Mouse (Mus musculus): ENCODE data around the gene Fbln1. TPM values are rescaled to one million over a fixed set of nuclear protein-coding genes. Genes with fewer than 3 reads are reported as not detected.
A peak's percentile ranks its signal among the peaks of the same experiment; 100 is the strongest.
"Not testable (repeated sequence)": the region's sequence is repeated elsewhere in the genome, so short reads cannot be mapped to it uniquely, and the experiment has no call there.

The Fbln1 gene
- polyA plus RNA-seq, 1 experiment from 2014 or later: 261 TPM

DNA sequence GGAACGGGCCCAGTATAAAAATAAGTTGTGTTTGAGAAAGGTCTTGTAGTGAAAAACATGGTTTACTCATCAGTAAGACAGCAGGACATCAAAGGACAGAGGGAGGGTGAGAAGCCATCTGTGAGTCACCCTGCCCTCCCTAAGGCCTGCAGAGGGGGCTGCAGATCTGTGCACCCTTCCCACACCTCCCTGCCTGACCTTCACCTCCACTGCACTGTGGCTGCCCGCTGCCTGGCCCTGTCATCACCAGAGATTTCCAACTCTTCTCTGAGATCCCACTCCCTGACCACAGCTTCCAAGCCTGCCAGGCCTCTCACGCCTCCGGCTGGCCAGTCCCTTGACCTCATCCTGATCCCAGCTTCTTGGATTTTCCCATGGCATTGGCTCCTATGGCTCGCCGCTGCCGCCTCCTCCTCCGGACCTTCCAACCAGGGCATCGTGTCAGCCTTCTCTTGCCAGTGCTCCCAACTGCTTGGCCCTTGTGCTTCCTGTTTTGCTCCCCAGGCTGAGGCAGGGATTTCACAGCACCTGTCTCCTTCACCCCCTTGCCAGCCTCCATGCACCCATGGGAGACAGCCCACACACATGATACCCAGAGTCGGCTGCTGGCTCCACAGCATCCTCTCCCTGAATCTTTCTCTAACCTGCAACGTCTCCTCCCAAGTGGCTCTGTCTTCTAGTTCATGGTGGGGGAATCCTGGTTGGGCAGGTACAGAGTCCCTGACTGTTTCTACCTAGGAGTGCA, 114.3 kb downstream of the Fbln1 start:
- no peak for DNase-seq (ENCODE audit: low spot score)
- WGBS: 77% methylated on average over 11 of the region's 11 CpGs
- Histone ChIP-seq H3K4me3 (no peak overlapping the region), H3K36me3 (no peaks in the 10 kb centered on the region), H3K4me1 (no peaks in the 10 kb centered on the region), H3K27ac (no peak overlapping the region), H3K27me3 (ENCODE audit: low read depth, poor library complexity, severe bottlenecking) (peaks cover 23% of the 10 kb centered on the region; the same call in 1 of the 2 replicates), H3K9me3 (replicated peaks) (no peaks in the 10 kb centered on the region)

DNA sequence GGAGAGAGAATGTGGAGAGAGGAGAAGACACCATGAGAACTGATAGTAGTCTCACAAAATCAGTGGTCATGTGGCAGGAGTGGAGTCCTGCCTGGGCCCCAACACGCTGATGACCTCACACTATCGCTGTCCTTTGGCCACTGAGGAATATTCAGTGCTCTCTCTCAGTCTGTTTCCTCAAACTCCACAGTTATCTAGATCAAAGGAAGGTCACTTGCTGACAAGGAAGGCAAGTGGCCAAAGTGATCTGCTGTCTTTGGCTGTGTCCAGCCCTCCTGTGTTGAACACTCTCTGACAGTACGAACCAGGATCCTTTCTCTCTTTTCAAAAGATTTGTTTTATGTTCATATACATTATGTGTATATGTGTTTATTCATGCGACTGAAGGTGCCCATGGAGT, 117.5 kb downstream of the Fbln1 start:
- H3K27me3 ChIP-seq (ENCODE audit: low read depth, poor library complexity, severe bottlenecking): 0 out of 2 replicates have a peak, but pooled peaks cover 2% of the 10 kb centered on the region
- no peaks in the 10 kb centered on the region for H3K36me3 ChIP-seq
- H3K9me3 ChIP-seq (replicated peaks): no peaks in the 10 kb centered on the region
- no peak overlapping the region for H3K4me3 ChIP-seq
- WGBS: 92% methylated on average over 4 of the region's 4 CpGs
- H3K4me1 ChIP-seq: no peaks in the 10 kb centered on the region
- no peak overlapping the region for H3K27ac ChIP-seq
- no peak for DNase-seq (ENCODE audit: low spot score)

DNA sequence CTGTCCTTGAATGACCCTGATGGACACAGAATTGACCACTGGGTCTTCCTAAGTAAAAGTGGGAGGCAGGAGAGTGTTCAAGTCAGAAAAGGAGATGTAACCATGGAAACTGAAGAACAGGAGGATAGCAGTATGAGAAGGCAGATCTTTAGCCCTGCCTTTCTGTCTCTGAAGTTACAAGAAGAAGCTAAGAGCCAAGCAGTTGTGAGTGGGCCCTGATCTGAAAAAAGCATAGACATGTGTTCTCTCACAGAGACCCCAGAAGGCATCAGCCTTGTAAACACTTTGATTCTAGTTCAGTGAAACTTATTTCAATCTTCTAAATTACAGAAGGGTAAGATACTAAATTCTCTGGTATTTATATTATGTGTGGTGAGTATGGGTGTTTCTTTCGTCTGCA, 118.7 kb downstream of the Fbln1 start:
- Histone ChIP-seq H3K27me3 (ENCODE audit: low read depth, poor library complexity, severe bottlenecking) (no peaks in the 10 kb centered on the region), H3K4me1 (no peaks in the 10 kb centered on the region), H3K27ac (no peak overlapping the region), H3K36me3 (no peaks in the 10 kb centered on the region), H3K9me3 (replicated peaks) (no peaks in the 10 kb centered on the region), H3K4me3 (no peak overlapping the region)
- WGBS: 91% methylated on average over 1 of the region's 1 CpGs
- DNase-seq (ENCODE audit: low spot score): no peak

DNA sequence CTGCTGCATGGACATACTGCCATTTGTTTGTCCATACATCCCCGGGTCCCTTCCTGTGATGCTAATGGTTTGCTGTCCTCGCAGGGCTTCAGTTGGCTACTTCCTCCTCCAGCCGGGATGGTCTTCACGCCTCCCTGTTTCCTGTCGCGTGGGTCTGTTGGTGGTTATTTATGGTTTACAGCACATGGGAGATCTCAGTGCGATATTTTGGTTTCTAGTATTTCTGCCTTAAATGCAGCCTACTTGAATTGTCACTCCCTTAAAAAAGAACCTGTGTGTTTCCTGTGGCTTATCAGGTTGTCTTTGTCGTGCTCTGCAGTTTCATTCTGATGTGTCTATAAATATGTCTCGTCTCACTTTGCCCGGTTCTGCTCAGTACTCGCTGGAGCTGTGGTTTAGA, 122.1 kb downstream of the Fbln1 start:
- 59% methylated on average over 11 of the region's 11 CpGs for WGBS
- DNase-seq (ENCODE audit: low spot score): no peak
- no peak overlapping the region for H3K27ac ChIP-seq

DNA sequence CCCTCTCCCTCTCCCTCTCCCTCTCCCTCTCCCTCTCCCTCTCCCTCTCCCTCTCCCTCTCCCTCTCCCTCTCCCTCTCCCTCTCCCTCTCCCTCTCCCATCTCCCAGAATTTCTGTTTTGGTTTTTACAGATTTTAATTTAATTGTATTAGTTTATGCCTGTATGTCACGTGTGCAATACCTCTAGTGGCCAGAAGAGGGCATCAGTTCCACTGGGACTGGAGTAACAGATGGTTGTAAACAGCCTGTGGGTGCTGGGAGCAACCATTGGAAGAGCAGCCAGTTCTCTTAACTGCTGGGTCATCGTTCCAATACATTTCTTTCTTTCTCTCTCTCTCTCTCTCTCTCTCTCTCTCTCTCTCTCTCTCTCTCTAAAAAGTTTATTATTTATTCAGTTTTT, 122.7 kb downstream of the Fbln1 start:
- not testable (repeated sequence) for H3K4me1 ChIP-seq; H3K27me3 ChIP-seq (ENCODE audit: low read depth, poor library complexity, severe bottlenecking); DNase-seq (ENCODE audit: low spot score); H3K36me3 ChIP-seq; H3K27ac ChIP-seq; H3K9me3 ChIP-seq (replicated peaks); H3K4me3 ChIP-seq
- WGBS: 83% methylated on average over 2 of the region's 2 CpGs

More for the DNA sequence above, 122.1 kb downstream of the Fbln1 start:
- no peaks in the 10 kb centered on the region for H3K4me1 ChIP-seq
- H3K4me3 ChIP-seq: no peak overlapping the region
- no peaks in the 10 kb centered on the region for H3K36me3 ChIP-seq
- H3K27me3 ChIP-seq (ENCODE audit: low read depth, poor library complexity, severe bottlenecking): no peaks in the 10 kb centered on the region
- H3K9me3 ChIP-seq (replicated peaks): no peaks in the 10 kb centered on the region

DNA sequence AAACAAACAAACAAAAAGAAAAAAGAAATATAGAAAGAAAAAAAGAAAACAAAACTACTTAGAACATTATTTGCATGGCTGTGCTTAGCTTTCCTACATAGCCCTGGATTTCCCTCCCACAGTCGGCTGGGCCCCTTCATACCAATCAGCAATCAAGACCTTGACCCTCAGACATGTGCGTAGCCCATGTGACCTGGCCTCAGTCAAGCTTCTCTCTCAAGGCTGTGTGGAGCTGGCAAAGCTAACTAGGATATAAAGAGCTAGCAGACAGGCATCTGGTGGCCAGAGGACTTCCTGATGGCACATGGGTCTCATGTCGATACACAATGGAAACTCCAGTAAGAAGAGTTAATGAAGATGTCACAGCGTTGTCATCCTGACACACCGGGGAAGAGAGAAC, 123.3 kb downstream of the Fbln1 start:
- 94% methylated on average over 5 of the region's 5 CpGs for WGBS
- no peak overlapping the region for H3K4me3 ChIP-seq
- no peak overlapping the region for H3K27ac ChIP-seq
- H3K9me3 ChIP-seq (replicated peaks): no peaks in the 10 kb centered on the region
- no peaks in the 10 kb centered on the region for H3K4me1 ChIP-seq
- no peaks in the 10 kb centered on the region for H3K27me3 ChIP-seq (ENCODE audit: low read depth, poor library complexity, severe bottlenecking)
- DNase-seq (ENCODE audit: low spot score): no peak
- H3K36me3 ChIP-seq: no peaks in the 10 kb centered on the region

DNA sequence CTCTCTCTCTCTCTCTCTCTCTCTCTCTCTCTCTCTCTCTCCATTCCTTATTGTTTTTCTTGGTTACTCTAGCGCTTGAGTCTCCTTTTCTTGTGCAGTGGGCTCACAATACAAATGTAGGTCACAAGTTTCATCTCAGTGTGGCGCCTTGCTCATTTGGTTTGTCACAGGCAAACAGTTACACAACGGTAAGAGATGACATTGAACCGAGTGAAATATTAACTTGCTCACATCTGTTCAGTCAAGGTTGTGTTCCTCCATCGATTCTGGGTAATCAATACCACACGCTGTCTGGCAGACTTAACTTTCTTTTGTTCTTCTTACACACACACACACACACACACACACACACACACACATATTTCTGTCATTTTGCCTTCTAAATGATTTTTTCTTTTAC, 124.3 kb downstream of the Fbln1 start:
- H3K27ac ChIP-seq: no peak overlapping the region
- H3K9me3 ChIP-seq (replicated peaks): no peaks in the 10 kb centered on the region
- H3K4me1 ChIP-seq: no peaks in the 10 kb centered on the region
- 80% methylated on average over 6 of the region's 6 CpGs for WGBS
- no peaks in the 10 kb centered on the region for H3K36me3 ChIP-seq
- H3K4me3 ChIP-seq: no peak overlapping the region
- no peaks in the 10 kb centered on the region for H3K27me3 ChIP-seq (ENCODE audit: low read depth, poor library complexity, severe bottlenecking)
- DNase-seq (ENCODE audit: low spot score): no peak

DNA sequence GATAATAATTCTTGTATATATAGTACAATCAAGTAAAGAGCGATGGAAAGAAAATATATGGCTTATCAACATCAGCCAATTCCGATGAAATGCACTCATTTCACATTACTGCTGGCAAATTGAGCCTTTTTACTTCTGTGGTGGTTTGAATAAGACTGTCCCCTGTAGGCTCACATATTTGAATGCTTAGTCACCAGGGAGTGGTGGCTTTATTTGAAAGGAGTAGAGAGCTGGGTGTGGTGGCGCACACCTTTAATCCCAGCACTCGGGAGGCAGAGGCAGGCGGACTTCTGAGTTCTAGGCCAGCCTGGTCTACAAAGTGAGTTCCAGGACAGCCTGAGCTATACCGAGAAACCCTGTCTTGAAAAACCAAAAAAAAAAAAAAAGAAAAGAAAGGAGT, 127.8 kb downstream of the Fbln1 start:
- H3K27ac ChIP-seq; DNase-seq (ENCODE audit: low spot score); H3K4me3 ChIP-seq; H3K36me3 ChIP-seq; H3K9me3 ChIP-seq (replicated peaks); H3K27me3 ChIP-seq (ENCODE audit: low read depth, poor library complexity, severe bottlenecking): not testable (repeated sequence)
- 94% methylated on average over 6 of the region's 6 CpGs for WGBS
- peaks cover 14% of the 10 kb centered on the region for H3K4me1 ChIP-seq

DNA sequence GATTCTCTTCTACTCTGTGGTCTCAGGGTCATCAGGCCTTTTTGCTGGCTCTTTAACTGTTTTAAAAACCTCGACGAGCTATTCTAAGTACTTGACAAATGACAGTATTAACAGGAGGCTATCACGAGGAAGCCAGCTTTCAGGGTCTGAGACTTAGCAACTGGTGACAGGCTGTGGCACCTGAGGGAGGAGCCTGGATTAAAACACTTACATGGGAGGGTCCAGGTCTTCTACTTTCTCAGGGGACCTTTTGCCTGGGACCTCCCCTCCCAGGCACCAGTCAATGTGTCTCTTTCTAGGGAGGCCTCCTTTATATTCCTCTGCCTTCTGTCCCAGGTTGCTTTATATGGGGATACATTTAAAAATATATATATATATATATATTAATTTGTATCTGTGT, 128.5 kb downstream of the Fbln1 start:
- H3K4me1 ChIP-seq: peaks cover 14% of the 10 kb centered on the region
- 0 out of 2 replicates have a peak, but pooled peaks cover 3% of the 10 kb centered on the region for H3K36me3 ChIP-seq
- no peak overlapping the region for H3K4me3 ChIP-seq
- no peaks in the 10 kb centered on the region for H3K27me3 ChIP-seq (ENCODE audit: low read depth, poor library complexity, severe bottlenecking)
- H3K27ac ChIP-seq: no peak overlapping the region
- H3K9me3 ChIP-seq (replicated peaks): no peaks in the 10 kb centered on the region
- 63% methylated on average over 3 of the region's 3 CpGs for whole genome bisulfite sequencing
- DNase-seq (ENCODE audit: low spot score): no peak

DNA sequence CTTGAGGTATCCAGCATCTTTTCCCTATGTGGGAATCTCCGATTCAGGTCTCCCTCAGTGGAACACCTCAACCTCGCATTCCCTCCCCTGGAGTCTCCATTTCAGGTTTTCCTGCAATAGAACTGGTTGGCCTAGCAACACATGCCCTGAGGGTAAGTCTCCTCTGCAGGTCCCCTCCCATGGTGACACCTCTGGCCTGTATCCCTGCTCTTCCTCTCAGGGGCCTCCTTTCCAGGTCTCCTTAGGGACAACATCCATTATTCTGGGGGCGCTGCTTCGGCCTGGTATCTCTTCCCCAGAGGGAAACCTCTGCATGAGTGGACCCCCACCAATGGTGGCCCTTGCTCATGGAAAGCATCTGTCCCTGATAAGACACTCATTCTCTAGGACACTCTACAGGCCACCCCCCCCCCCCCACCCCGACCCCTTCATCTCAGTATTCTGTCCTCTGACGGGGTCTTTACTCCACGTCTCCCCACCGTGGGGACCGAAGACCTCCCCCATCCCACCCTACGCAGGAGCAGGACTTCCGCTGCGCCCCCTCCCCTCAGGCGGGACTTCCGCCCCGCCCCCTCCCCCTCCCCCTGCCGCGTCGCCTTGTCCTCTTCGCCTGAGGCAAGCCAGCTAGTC, 130.0 kb downstream of the Fbln1 start, which contains the start of gene Atxn10:
Atxn10 (plus strand) TSS at position 575 of the 630 bp plus-strand sequence.
- Histone ChIP-seq H3K36me3 (0 out of 2 replicates have a peak, but pooled peaks cover 3% of the 10 kb centered on the region), H3K27me3 (ENCODE audit: low read depth, poor library complexity, severe bottlenecking) (no peaks in the 10 kb centered on the region), H3K4me1 (peaks cover 14% of the 10 kb centered on the region), H3K27ac (peak within 1 kb of the TSS; percentile 94), H3K4me3 (peak within 1 kb of the TSS; percentile 86), H3K9me3 (replicated peaks) (no peaks in the 10 kb centered on the region)
- no peak for DNase-seq (ENCODE audit: low spot score)
- WGBS: 10% methylated on average over 19 of the region's 19 CpGs

Other genes with a start within 250 kb of the Fbln1 start
- 9.7 and 10.1 TPM in 2 replicates for gene 5031439G07Rik, start 217.4 kb upstream of the Fbln1 start, polyA plus RNA-seq (2016; fragmentation: Nextera tagmentation; extraction: Ambion mirVana)
- gene Upk3a, start 188.8 kb upstream of the Fbln1 start, polyA plus RNA-seq (2016; fragmentation: Nextera tagmentation; extraction: Ambion mirVana): not detected in 2 replicates
- 30.0 and 30.4 TPM in 2 replicates for gene Fam118a, start 177.0 kb upstream of the Fbln1 start, polyA plus RNA-seq (2016; fragmentation: Nextera tagmentation; extraction: Ambion mirVana)
- gene Smc1b, start 74.0 kb upstream of the Fbln1 start, polyA plus RNA-seq (2016; fragmentation: Nextera tagmentation; extraction: Ambion mirVana): 0.19 and 0.38 TPM in 2 replicates
- 0.34 and 0.49 TPM in 2 replicates for gene Ribc2, start 73.9 kb upstream of the Fbln1 start, polyA plus RNA-seq (2016; fragmentation: Nextera tagmentation; extraction: Ambion mirVana)
- 284 and 311 TPM in 2 replicates for gene Atxn10, start 130.3 kb downstream of the Fbln1 start, polyA plus RNA-seq (2016; fragmentation: Nextera tagmentation; extraction: Ambion mirVana)